Mouse (Mus musculus) forebrain, embryonic 14.5 days (tissue): Measurements from ENCODE around the gene Dnaja1. TPM values are rescaled to one million over a fixed set of nuclear protein-coding genes. Genes with fewer than 3 reads are reported as not detected.

Experiments
- ATAC-seq: fragments of 200-750 bp; cut with Nextera tagmentation; 2 replicates; pipeline ENCODE4 v1.8.0; 2017; ENCODE audit warnings: mild to moderate bottlenecking, moderate library complexity
- DNase-seq: peaks from one replicate; pipeline ENCODE4 v3.0.0-alpha.2; 2015; ENCODE audit warnings: low spot score
- H3K27ac ChIP-seq: fragments of 300-500 bp; sonication (generic); 2 replicates; pipeline ENCODE4 v1.5.1; 2014; ENCODE audit warnings: low read depth, mild to moderate bottlenecking, control low read depth, low read length, moderate library complexity
- H3K27me3 ChIP-seq: fragments of 300-500 bp; sonication (generic); replicated peaks from 2 replicates; pipeline ENCODE4 v1.6.1; 2014; ENCODE audit warnings: low read length, control low read depth, mixed read lengths; ENCODE audit not compliant: control insufficient read depth, insufficient read depth
- H3K36me3 ChIP-seq: fragments of 300-500 bp; sonication (generic); 2 replicates; pipeline ENCODE4 v1.6.1; 2014; ENCODE audit warnings: low read length, control low read depth; ENCODE audit not compliant: control insufficient read depth, insufficient read depth
- H3K4me1 ChIP-seq: fragments of 300-500 bp; sonication (generic); 2 replicates; pipeline ENCODE4 v1.6.1; 2014; ENCODE audit warnings: antibody characterized with exemption, low read length, control low read depth; ENCODE audit not compliant: control insufficient read depth, insufficient read depth
- H3K4me2 ChIP-seq: fragments of 300-500 bp; sonication (generic); 2 replicates; pipeline ENCODE4 v1.6.1; 2014; ENCODE audit warnings: mild to moderate bottlenecking, control low read depth, low read length
- H3K4me3 ChIP-seq: fragments of 300-500 bp; sonication (generic); 2 replicates; pipeline ENCODE4 v1.5.1; 2014; ENCODE audit warnings: low read depth, low read length, control low read depth
- H3K9ac ChIP-seq: fragments of 300-500 bp; sonication (generic); 2 replicates; pipeline ENCODE4 v1.6.1; 2014; ENCODE audit warnings: mild to moderate bottlenecking, low read length, control low read depth, moderate library complexity
- H3K9me3 ChIP-seq: fragments of 300-500 bp; sonication (generic); replicated peaks from 2 replicates; pipeline ENCODE4 v1.6.1; 2016; ENCODE audit warnings: low read length, control low read depth, mixed read lengths; ENCODE audit not compliant: control insufficient read depth
- WGBS: fragments of 180-500 bp; shearing (Covaris S2); extraction: QIAGEN DNeasy Blood & Tissue Kit; methylation state at CpG from one replicate; pipeline ENCODE4 v1.1.7; 2014; 5-methylcytosine and 5-hydroxymethylcytosine counted together
- polyA plus RNA-seq: library from polyadenylated mRNA; unstranded; fragments of >200 nt; fragmentation: Nextera tagmentation; extraction: Ambion mirVana; gene quantifications from 2 replicates; pipeline ENCODE4 v1.2.1, GENCODE M21; 2014

The Dnaja1 gene
- polyA plus RNA-seq = 657 and 755 TPM in 2 replicates

DNA sequence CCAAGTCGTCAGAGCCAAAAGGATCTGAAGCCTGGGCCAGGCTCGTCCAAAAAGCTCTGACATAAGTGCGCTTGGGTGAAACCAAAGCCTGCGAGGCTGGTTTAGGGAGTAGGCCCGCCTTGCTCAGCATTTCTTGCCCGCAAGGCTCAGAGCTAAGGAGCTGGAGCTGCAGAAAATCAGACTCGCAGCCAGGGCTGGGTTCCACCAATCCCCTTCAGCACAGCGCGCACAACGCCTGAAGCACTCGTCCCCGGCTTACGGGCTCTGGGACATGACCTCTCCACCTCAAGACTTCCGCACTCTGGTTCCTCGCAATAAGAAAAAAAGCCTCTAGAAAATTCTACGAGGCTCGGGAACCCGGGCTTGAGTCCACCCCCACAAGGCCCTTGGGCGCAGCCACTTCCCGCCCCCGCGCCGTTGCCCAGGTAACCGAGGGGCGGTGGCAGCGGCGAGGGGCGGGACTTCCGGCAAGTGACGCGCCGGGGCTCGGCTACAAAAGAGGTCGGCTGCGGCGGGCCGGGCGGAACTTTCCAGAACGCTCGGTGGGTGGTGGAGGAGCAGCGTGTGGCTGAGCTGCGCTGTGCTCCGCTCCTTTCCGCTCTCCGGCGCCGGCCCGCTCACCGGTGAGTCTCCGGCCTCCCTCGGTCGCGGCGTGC is at the start of gene Dnaja1:
TSS of gene Dnaja1 (plus strand) at position 140 of the 656 bp plus-strand sequence.
- peak; percentile 96 for DNase-seq

DNA sequence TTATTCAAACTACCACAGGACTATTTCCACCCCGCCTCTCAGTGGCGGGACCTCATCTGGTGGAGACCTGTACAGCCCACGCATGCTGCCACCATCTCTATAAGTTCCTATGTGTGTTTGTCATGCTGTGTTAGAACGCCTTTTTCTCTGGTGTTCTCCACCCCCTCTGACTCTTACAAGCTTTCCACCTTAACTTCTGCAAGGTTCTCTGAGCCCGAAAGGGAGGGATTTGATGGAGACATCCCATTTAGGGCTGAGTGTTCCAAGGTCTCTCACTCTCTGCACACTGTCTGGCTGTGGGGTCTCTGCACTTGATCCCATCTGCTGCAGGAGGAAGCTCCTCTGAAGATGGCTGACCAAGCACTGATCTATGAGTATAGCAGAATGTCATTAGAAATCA is 48.4 kb upstream of the Dnaja1 start:
- 0 out of 2 replicates have a peak, but pooled peaks cover 3% of the 10 kb centered on the region for H3K4me1 ChIP-seq
- H3K27me3 ChIP-seq = no peaks in the 10 kb centered on the region
- H3K9me3 ChIP-seq = no peaks in the 10 kb centered on the region
- DNase-seq (no peak), ATAC-seq (no peak)
- no peaks in the 10 kb centered on the region for H3K36me3 ChIP-seq
- 89% methylated on average over 5 of the region's 5 CpGs for WGBS
- H3K9ac ChIP-seq = no peak overlapping the region
- no peak overlapping the region for H3K4me3 ChIP-seq
- H3K4me2 ChIP-seq = no peak overlapping the region
- H3K27ac ChIP-seq = no peak overlapping the region

More for the DNA sequence above, at the start of gene Dnaja1:
- Histone ChIP-seq H3K4me3 (peak within 1 kb of the TSS; percentile 86), H3K9me3 (no peaks in the 10 kb centered on the region), H3K27ac (peak within 1 kb of the TSS; percentile 100), H3K9ac (peak within 1 kb of the TSS; percentile 97), H3K36me3 (peaks cover 31% of the 10 kb centered on the region), H3K4me1 (peaks cover 31% of the 10 kb centered on the region), H3K27me3 (no peaks in the 10 kb centered on the region), H3K4me2 (peak within 1 kb of the TSS; percentile 81)
- WGBS = under 1% methylated on average over 50 of the region's 54 CpGs
- ATAC-seq = peak; percentile 96

DNA sequence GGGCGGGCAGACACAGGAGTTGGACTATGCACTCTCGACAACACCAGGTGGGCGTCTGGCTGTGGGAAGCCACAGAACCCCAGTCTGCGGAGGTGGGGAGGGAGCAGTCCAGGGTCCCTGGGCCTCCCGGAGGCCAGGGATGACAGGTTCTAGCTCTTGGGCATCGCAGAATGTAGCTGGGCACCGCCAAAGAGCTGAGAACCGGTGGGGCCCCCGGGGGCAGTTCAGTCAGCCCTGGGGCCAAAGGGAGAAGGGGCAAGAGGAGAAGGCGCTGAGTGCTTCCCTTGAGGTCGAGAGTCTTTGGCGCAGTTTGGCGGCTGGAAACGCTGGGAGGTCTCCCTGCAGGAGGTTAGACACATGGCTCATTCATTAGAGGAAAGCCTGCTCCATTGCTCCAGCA is 45.6 kb upstream of the Dnaja1 start:
- H3K27ac ChIP-seq = no peak overlapping the region
- no peak overlapping the region for H3K4me2 ChIP-seq
- DNase-seq (peak; percentile 15), ATAC-seq (no peak)
- no peak overlapping the region for H3K4me3 ChIP-seq
- no peaks in the 10 kb centered on the region for H3K9me3 ChIP-seq
- 0 out of 2 replicates have a peak, but pooled peaks cover 3% of the 10 kb centered on the region for H3K4me1 ChIP-seq
- no peak overlapping the region for H3K9ac ChIP-seq
- H3K36me3 ChIP-seq = no peaks in the 10 kb centered on the region
- 15% methylated on average over 14 of the region's 14 CpGs for WGBS
- H3K27me3 ChIP-seq = no peaks in the 10 kb centered on the region

DNA sequence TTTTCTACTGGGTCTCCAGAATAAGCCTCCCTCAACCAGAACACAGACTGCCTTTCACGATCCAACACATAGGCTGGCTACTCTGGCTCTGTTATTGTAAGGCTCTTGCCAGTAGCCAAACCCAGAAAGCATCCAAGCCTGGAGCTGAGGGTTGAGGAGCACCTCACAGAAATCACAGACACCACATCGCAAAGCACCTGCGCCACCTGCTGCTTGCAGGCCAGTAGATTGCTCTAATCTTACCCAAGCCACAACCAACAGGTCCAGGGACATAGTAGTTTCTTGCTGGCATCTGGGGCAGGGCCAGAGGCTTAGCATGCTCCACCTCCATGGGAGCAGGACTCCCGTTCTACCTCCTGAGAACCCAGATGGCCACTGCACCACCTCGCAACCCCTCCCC is 44.8 kb upstream of the Dnaja1 start:
- no peaks in the 10 kb centered on the region for H3K36me3 ChIP-seq
- H3K9me3 ChIP-seq = no peaks in the 10 kb centered on the region
- H3K4me3 ChIP-seq = no peak overlapping the region
- H3K4me1 ChIP-seq = 0 out of 2 replicates have a peak, but pooled peaks cover 3% of the 10 kb centered on the region
- no peaks in the 10 kb centered on the region for H3K27me3 ChIP-seq
- H3K9ac ChIP-seq = no peak overlapping the region
- 47% methylated on average over 5 of the region's 5 CpGs for WGBS
- peak; percentile 31 for DNase-seq
- no peak overlapping the region for H3K4me2 ChIP-seq
- H3K27ac ChIP-seq = no peak overlapping the region
- peak; percentile 10; the same call in 1 of the 2 replicates for ATAC-seq

DNA sequence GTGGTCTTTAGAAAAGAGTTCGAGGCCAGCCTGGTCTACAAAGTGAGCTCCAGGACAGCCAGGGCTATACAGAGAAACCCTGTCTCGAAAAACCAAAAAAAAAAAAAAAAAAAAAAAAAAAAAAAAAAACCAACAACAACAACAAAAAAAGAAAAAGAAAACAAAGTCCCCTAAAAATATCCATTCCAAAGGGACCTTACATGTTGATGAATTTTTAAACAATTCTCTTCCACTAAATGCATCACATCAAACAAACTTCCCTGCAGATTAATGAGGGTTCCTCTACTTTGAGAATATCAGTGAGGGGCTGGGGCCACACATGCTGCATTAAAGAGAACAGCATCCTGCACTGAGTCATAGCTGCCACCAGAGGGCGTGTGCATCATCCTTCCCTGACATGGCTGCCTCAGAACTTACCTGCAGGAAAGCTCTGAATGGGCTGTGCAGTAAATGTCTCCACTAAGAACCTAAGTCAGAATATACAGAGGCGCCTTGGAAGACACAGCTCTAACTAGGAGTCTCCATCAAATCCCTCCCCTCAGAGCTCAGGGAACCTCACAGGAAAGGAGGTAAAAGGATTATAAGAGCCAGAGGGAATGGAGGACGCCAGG is 41.6 kb upstream of the Dnaja1 start:
- no peaks in the 10 kb centered on the region for H3K9me3 ChIP-seq
- no peak overlapping the region for H3K9ac ChIP-seq
- peak; percentile 49; the same call in 1 of the 2 replicates for ATAC-seq
- no peak overlapping the region for H3K4me3 ChIP-seq
- no peak overlapping the region for H3K27ac ChIP-seq
- no peak overlapping the region for H3K4me2 ChIP-seq
- H3K36me3 ChIP-seq = 0 out of 2 replicates have a peak, but pooled peaks cover 2% of the 10 kb centered on the region
- WGBS = 47% methylated on average over 5 of the region's 5 CpGs
- peak; percentile 63 for DNase-seq
- H3K27me3 ChIP-seq = no peaks in the 10 kb centered on the region
- 0 out of 2 replicates have a peak, but pooled peaks cover 3% of the 10 kb centered on the region for H3K4me1 ChIP-seq

DNA sequence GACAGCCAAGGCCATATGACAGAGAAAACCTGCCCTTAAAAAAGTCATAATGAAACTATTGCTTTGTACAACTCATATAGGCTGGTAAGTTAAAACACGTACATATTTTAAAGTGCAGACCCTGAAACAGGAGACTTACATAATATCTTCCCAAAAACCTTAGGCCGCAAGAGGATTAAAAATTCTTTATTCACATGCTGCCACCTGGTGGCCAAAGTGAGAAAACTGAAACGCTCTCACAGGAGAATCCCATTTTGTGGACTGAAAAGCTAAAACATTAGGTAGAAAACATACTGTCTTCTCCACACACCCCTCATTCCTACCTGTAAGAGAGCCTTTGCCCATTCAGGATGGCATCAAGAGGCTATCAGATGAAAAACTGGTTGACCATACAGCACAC is 40.0 kb upstream of the Dnaja1 start:
- Histone ChIP-seq H3K9ac (no peak overlapping the region), H3K4me3 (no peak overlapping the region), H3K27ac (no peak overlapping the region), H3K4me1 (0 out of 2 replicates have a peak, but pooled peaks cover 3% of the 10 kb centered on the region), H3K36me3 (peaks cover 16% of the 10 kb centered on the region), H3K4me2 (no peak overlapping the region), H3K9me3 (no peaks in the 10 kb centered on the region), H3K27me3 (no peaks in the 10 kb centered on the region)
- ATAC-seq (peak; percentile 32), DNase-seq (peak; percentile 86)
- 21% methylated on average over 3 of the region's 3 CpGs for WGBS

DNA sequence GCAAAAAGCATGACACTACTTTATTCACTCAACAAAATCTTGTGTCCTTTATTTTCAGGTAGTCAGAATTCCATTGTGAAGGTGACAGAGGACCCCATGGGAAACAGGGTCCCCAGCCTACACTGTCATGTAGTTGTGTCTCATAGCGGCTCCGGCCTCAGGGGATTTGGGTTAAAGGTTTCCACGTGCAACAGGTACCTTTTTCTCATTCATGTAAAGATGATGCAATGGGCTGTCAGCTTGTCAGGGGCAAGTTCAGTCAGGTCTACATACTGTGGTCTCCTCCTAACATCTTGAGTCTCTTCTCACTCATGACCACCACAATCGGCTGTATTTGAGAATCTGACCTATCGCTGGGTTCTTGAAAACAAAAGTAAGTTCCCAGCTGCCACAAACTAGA is 39.6 kb upstream of the Dnaja1 start:
- Histone ChIP-seq H3K4me3 (no peak overlapping the region), H3K27ac (no peak overlapping the region), H3K9ac (no peak overlapping the region), H3K27me3 (no peaks in the 10 kb centered on the region), H3K4me2 (no peak overlapping the region), H3K4me1 (no peaks in the 10 kb centered on the region), H3K9me3 (no peaks in the 10 kb centered on the region), H3K36me3 (peaks cover 18% of the 10 kb centered on the region)
- 95% methylated on average over 5 of the region's 5 CpGs for WGBS
- peak; percentile 18; the same call in 1 of the 2 replicates for ATAC-seq
- no peak for DNase-seq

DNA sequence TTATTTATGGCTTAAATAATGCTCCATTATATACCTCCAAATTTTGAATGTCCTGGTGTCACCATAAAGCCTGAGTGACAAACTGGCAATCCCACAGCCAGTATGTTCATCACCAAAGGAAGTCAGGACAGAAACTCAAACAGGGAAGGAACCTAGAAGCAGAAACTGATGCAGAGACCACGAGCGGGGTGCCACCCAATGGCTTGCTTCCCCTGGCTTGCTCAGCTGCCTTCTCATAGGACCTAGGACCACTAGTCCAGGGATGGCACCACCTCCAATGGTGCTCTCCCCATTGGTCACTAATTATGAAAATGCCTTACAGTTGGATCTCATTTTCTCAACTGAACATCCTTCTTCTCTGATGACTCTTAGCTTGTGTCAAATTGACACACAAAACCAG is 38.6 kb upstream of the Dnaja1 start:
- H3K4me2 ChIP-seq = no peak overlapping the region
- no peak overlapping the region for H3K27ac ChIP-seq
- DNase-seq = no peak
- 88% methylated on average over 2 of the region's 2 CpGs for WGBS
- H3K4me3 ChIP-seq = no peak overlapping the region
- H3K9me3 ChIP-seq = no peaks in the 10 kb centered on the region
- H3K9ac ChIP-seq = no peak overlapping the region
- H3K27me3 ChIP-seq = no peaks in the 10 kb centered on the region
- H3K36me3 ChIP-seq = peaks cover 25% of the 10 kb centered on the region
- H3K4me1 ChIP-seq = no peaks in the 10 kb centered on the region
- ATAC-seq = no peak

DNA sequence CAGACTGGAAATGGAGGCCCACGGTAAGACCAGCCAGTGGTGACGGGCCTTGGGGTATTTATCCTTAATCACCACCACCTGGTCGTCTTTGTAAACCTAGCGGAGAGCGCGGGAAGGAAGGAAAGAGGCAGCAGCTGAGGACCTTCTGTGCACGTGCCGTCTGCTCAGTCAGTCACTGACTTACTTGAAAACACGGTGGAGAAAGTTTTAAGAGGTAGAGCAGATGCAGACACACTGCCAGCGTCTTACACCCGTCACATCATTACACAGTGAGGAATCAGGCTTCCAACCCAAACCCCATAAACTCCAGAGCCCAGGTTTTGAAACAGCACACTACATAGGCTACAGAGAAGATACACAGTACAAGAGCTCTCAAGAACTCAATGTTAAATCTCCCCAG is 30.9 kb upstream of the Dnaja1 start:
- DNase-seq = no peak
- no peak overlapping the region for H3K4me3 ChIP-seq
- H3K9me3 ChIP-seq = no peaks in the 10 kb centered on the region
- no peak overlapping the region for H3K9ac ChIP-seq
- no peak overlapping the region for H3K27ac ChIP-seq
- no peak overlapping the region for H3K4me2 ChIP-seq
- H3K4me1 ChIP-seq = no peaks in the 10 kb centered on the region
- WGBS = 89% methylated on average over 11 of the region's 11 CpGs
- ATAC-seq = no peak
- no peaks in the 10 kb centered on the region for H3K27me3 ChIP-seq
- H3K36me3 ChIP-seq = peaks cover 73% of the 10 kb centered on the region
